Mouse (Mus musculus) cerebellum, postnatal 36 days (tissue): ENCODE data around the gene Tbc1d9.

Experiments used
- DNase-seq, 2 experiments: peaks; one replicate each; pipeline ENCODE4 v3.0.0; 2021 to 2022; ENCODE audit warnings: mixed read lengths in 2 of 2

Tbc1d9 gene

GRCm38 (mm10) chr8:83165235-83165930 is at the start of gene Tbc1d9:
TSS of gene Tbc1d9 (plus strand) at chr8:83165352.
- DNase-seq, result peak; percentile 82 to 83

- DNase-seq, result no peak
Observed at GRCm38 (mm10) chr8:83135086-83135485, 30.1 kb upstream of the Tbc1d9 start.

GRCm38 (mm10) chr8:83140068-83140467 is 25.1 kb upstream of the Tbc1d9 start:
- DNase-seq, result no peak

GRCm38 (mm10) chr8:83140701-83141111 is 24.4 kb upstream of the Tbc1d9 start:
- no peak for DNase-seq

- DNase-seq, result no peak
Observed at GRCm38 (mm10) chr8:83141358-83141757, 23.8 kb upstream of the Tbc1d9 start.

GRCm38 (mm10) chr8:83144601-83145000 is 20.6 kb upstream of the Tbc1d9 start:
- DNase-seq, result no peak

- no peak for DNase-seq
Observed at GRCm38 (mm10) chr8:83145421-83145820, 19.7 kb upstream of the Tbc1d9 start.

GRCm38 (mm10) chr8:83149124-83149523 is 16.0 kb upstream of the Tbc1d9 start:
- DNase-seq, result no peak

- DNase-seq, result no peak
Observed at GRCm38 (mm10) chr8:83152055-83152454, 13.1 kb upstream of the Tbc1d9 start.

GRCm38 (mm10) chr8:83152470-83152869 is 12.7 kb upstream of the Tbc1d9 start:
- DNase-seq, result no peak

GRCm38 (mm10) chr8:83155110-83155509 is 10.0 kb upstream of the Tbc1d9 start:
- DNase-seq, result no peak

GRCm38 (mm10) chr8:83158971-83159370 is 6.2 kb upstream of the Tbc1d9 start:
- no peak for DNase-seq

GRCm38 (mm10) chr8:83159615-83160014 is 5.5 kb upstream of the Tbc1d9 start:
- DNase-seq, result no peak

GRCm38 (mm10) chr8:83160613-83161012 is 4.5 kb upstream of the Tbc1d9 start:
- DNase-seq, result no peak

- peak; percentile 57 to 62 for DNase-seq
Observed at GRCm38 (mm10) chr8:83165931-83166867, 1.0 kb downstream of the Tbc1d9 start, which contains the start of gene Gm10645. TSS of gene Gm10645 (minus strand) at chr8:83166170.

- no peak for DNase-seq
Observed at GRCm38 (mm10) chr8:83167932-83168331, 2.8 kb downstream of the Tbc1d9 start.

- no peak for DNase-seq
Observed at GRCm38 (mm10) chr8:83169127-83169526, 4.0 kb downstream of the Tbc1d9 start.

GRCm38 (mm10) chr8:83169709-83170108 is 4.6 kb downstream of the Tbc1d9 start:
- DNase-seq, result no peak

- DNase-seq, result no peak
Observed at GRCm38 (mm10) chr8:83170894-83171293, 5.7 kb downstream of the Tbc1d9 start.

GRCm38 (mm10) chr8:83175680-83176079 is 10.5 kb downstream of the Tbc1d9 start:
- peak; percentile 58 to 65 for DNase-seq

GRCm38 (mm10) chr8:83176785-83177184 is 11.6 kb downstream of the Tbc1d9 start:
- DNase-seq, result no peak

- DNase-seq, result peak in 1 of 2 experiments; percentile 2
Observed at GRCm38 (mm10) chr8:83177317-83178195, 12.4 kb downstream of the Tbc1d9 start.
